Mouse (Mus musculus) midbrain, postnatal 0 days (tissue): Measurements from ENCODE around the gene Gm20388. TPM values are rescaled to one million over a fixed set of nuclear protein-coding genes. Genes with fewer than 3 reads are reported as not detected.

ENCODE experiments used
- ATAC-seq: fragments of 200-750 bp; cut with Nextera tagmentation; 2 replicates; pipeline ENCODE4 v1.8.0; 2017; ENCODE audit warnings: moderate number of reproducible peaks, mild to moderate bottlenecking, moderate TSS enrichment, moderate library complexity; ENCODE audit not compliant: low FRiP score
- DNase-seq: peaks from one replicate; pipeline ENCODE4 v3.0.0-alpha.2; 2015; ENCODE audit warnings: low spot score
- H3K27ac ChIP-seq: fragments of 300-500 bp; sonication (generic); 2 replicates; pipeline ENCODE4 v1.5.1; 2014; ENCODE audit warnings: low read depth, mild to moderate bottlenecking, low read length, mixed read lengths
- H3K27me3 ChIP-seq: fragments of 300-500 bp; sonication (generic); 2 replicates; pipeline ENCODE4 v1.6.1; 2014; ENCODE audit warnings: low read length, control low read depth, mixed read lengths; ENCODE audit not compliant: insufficient read depth
- H3K36me3 ChIP-seq: fragments of 300-500 bp; sonication (generic); 2 replicates; pipeline ENCODE4 v1.6.1; 2014; ENCODE audit warnings: low read length, control low read depth, mixed read lengths; ENCODE audit not compliant: insufficient read depth
- H3K4me1 ChIP-seq: fragments of 300-500 bp; sonication (generic); 2 replicates; pipeline ENCODE4 v1.6.1; 2014; ENCODE audit warnings: mild to moderate bottlenecking, control low read depth, antibody characterized with exemption, low read length, mixed read lengths; ENCODE audit not compliant: insufficient read depth
- H3K4me2 ChIP-seq: fragments of 300-500 bp; sonication (generic); 2 replicates; pipeline ENCODE4 v1.6.1; 2014; ENCODE audit warnings: low read depth, mild to moderate bottlenecking, low read length, mixed read lengths; ENCODE audit not compliant: poor library complexity, severe bottlenecking
- H3K4me3 ChIP-seq: fragments of 300-500 bp; sonication (generic); 2 replicates; pipeline ENCODE4 v1.5.1; 2014; ENCODE audit warnings: low read depth, mild to moderate bottlenecking, low read length, moderate library complexity
- H3K9ac ChIP-seq: fragments of 300-500 bp; sonication (generic); replicated peaks from 2 replicates; pipeline ENCODE4 v1.6.1; 2014; ENCODE audit warnings: mild to moderate bottlenecking, low read length, moderate library complexity, mixed read lengths; ENCODE audit not compliant: poor library complexity, severe bottlenecking
- H3K9me3 ChIP-seq: fragments of 300-500 bp; sonication (generic); 2 replicates; pipeline ENCODE4 v1.6.1; 2016; ENCODE audit warnings: low read length, control low read depth
- CTCF ChIP-seq: IDR thresholded peaks from 2 replicates; pipeline ENCODE4 v1.5.1; 2016; ENCODE audit warnings: antibody characterized with exemption, mild to moderate bottlenecking
- WGBS: fragments of 180-500 bp; shearing (Covaris S2); extraction: QIAGEN DNeasy Blood & Tissue Kit; methylation state at CpG from one replicate; pipeline ENCODE4 v1.1.7; 2014; 5-methylcytosine and 5-hydroxymethylcytosine counted together
- polyA plus RNA-seq: library from polyadenylated mRNA; unstranded; fragments of >200 nt; fragmentation: Nextera tagmentation; extraction: Ambion mirVana; gene quantifications from 2 replicates; pipeline ENCODE4 v1.2.1, GENCODE M21; 2015
- total RNA-seq: library from RNA; depleted of rRNA; stranded (reverse); fragments of >200 nt; gene quantifications from 2 replicates; pipeline ENCODE4 v1.2.3, GENCODE M21; 2014

Gene Gm20388
- total and polyA plus RNA-seq, 2 experiments from 2014 or later = 74.2 TPM; not detected in 1

DNA sequence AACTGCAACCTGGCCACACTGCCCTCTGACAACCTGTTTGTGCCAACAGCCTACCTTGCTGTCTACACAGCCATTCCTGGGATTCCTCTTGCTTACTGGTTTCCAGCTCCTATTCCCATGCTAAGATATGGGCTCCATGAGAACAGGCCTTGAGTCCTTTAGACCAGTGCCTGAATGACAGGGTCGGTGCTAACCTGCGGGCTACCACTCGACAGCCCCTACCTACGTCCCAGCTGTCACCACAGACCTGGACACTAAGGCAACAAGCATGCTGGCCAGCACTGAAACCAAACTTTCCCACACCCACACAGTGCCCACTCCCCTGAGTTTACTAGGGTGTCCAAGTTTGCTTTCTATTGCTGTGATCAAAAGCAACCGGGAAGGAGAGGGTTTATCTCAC lies 1917.1 kb downstream of the Gm20388 start:
- no peak overlapping the region for H3K4me3 ChIP-seq
- DNase-seq (no peak), ATAC-seq (no peak)
- WGBS = 96% methylated on average over 5 of the region's 5 CpGs
- peaks cover 13% of the 10 kb centered on the region; the same call in 1 of the 2 replicates for H3K4me1 ChIP-seq
- no peak overlapping the region for H3K9ac ChIP-seq
- no peaks in the 10 kb centered on the region for H3K27me3 ChIP-seq
- no peak for TF ChIP-seq CTCF
- H3K27ac ChIP-seq = no peak overlapping the region
- H3K36me3 ChIP-seq = no peaks in the 10 kb centered on the region
- peak overlapping the region; percentile 93; the same call in 1 of the 2 replicates for H3K4me2 ChIP-seq
- H3K9me3 ChIP-seq = no peaks in the 10 kb centered on the region

DNA sequence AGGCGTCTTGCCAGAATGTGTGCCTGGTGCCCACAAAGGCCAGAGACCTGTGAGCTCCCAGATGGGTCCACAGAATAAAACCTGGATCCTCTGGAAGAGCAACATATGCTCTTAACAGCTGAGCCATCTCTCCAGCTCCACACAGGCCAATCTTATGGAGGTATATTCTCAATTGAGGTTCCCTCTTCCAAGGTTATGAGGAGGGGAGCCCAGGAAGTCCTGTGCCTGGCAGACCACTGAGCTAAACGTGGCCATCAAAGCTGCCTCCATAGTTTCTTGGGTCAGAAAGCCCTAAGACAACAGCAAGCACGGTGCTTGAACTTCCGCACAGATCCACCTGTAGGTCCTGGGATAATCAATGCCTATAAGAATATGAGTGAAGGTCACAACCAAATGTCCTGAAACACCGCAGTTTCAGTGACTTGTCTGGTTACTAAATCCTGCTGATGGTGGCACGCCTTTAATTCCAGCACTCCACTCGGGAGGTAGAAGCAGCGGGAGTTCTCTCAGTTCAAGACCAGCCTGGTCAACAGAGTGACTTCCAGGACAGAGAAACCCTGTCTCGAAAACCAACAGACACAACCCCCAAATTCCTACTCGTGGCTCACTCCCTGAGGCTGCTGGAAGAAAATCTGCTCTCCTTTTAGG lies 1917.9 kb downstream of the Gm20388 start:
- H3K4me3 ChIP-seq = peak overlapping the region; percentile 69
- no peaks in the 10 kb centered on the region for H3K36me3 ChIP-seq
- peak overlapping the region; percentile 87 for H3K9ac ChIP-seq
- H3K4me1 ChIP-seq = peaks cover 13% of the 10 kb centered on the region; the same call in 1 of the 2 replicates
- no peaks in the 10 kb centered on the region for H3K27me3 ChIP-seq
- WGBS = 36% methylated on average over 10 of the region's 10 CpGs
- H3K4me2 ChIP-seq = peak overlapping the region; percentile 93
- TF ChIP-seq CTCF = no peak
- ATAC-seq (no peak), DNase-seq (no peak)
- no peaks in the 10 kb centered on the region for H3K9me3 ChIP-seq
- peak overlapping the region; percentile 85; the same call in 1 of the 2 replicates for H3K27ac ChIP-seq

GRCm38 (mm10) chr8:121829048-121829776 lies 1918.6 kb downstream of the Gm20388 start, which contains the start of gene Klhdc4:
Gene Klhdc4, minus strand, starts transcription at chr8:121829569.
- Histone ChIP-seq H3K4me2 (peak within 1 kb of the TSS; percentile 93), H3K9ac (peak within 1 kb of the TSS; percentile 87), H3K4me1 (peaks cover 13% of the 10 kb centered on the region; the same call in 1 of the 2 replicates), H3K9me3 (no peaks in the 10 kb centered on the region), H3K27me3 (no peaks in the 10 kb centered on the region), H3K27ac (peak within 1 kb of the TSS; percentile 85), H3K4me3 (peak within 1 kb of the TSS; percentile 69), H3K36me3 (no peaks in the 10 kb centered on the region)
- under 1% methylated on average over 64 of the region's 68 CpGs for WGBS
- DNase-seq (peak; percentile 94), ATAC-seq (peak; percentile 98)
- TF ChIP-seq CTCF = 0 out of 2 replicates have a peak, but pooled peaks have one; percentile 7

DNA sequence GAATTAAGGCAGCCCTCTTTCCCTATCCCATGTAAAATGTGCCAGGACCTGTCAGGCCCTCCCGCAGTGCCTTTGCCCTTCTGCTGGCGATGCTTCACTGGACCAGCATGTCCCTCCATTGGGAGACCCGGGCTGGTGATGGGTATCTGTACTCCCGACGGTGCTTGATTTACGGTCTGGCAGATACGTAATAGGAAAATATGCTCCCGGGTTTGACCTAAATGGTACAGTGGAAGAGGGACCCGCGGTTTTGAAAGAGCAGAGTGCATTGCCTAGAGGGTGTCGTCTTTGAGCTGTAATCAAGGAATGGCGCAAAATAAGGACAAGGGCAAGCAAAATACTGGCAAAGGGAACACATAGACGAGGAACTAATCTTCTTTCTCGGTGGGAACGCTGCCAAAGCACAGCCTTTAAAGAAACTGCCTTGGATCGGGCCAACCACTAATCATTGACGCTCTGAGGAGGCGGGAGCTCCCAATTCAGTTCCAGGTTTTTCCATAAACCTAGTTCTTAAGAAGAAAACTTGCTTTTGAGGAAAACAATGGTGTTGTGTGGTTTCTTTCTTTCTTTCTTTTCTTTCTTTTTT lies 1919.2 kb downstream of the Gm20388 start:
- Histone ChIP-seq H3K27me3 (no peaks in the 10 kb centered on the region), H3K36me3 (no peaks in the 10 kb centered on the region), H3K27ac (peak overlapping the region; percentile 85), H3K9ac (peak overlapping the region; percentile 87), H3K4me3 (peak overlapping the region; percentile 69), H3K4me2 (peak overlapping the region; percentile 93), H3K4me1 (peaks cover 13% of the 10 kb centered on the region; the same call in 1 of the 2 replicates), H3K9me3 (no peaks in the 10 kb centered on the region)
- ATAC-seq (peak; percentile 84), DNase-seq (peak; percentile 57)
- 13% methylated on average over 18 of the region's 18 CpGs for WGBS
- TF ChIP-seq CTCF = no peak

- DNase-seq = no peak
- TF ChIP-seq CTCF = no peak
- Histone ChIP-seq H3K4me3 (no peak overlapping the region), H3K4me2 (no peak overlapping the region), H3K9ac (no peak overlapping the region), H3K4me1 (peaks cover 13% of the 10 kb centered on the region; the same call in 1 of the 2 replicates), H3K9me3 (no peaks in the 10 kb centered on the region), H3K36me3 (no peaks in the 10 kb centered on the region), H3K27ac (no peak overlapping the region), H3K27me3 (no peaks in the 10 kb centered on the region)
- WGBS = 77% methylated on average over 2 of the region's 2 CpGs
- ATAC-seq = no peak
Observed at GRCm38 (mm10) chr8:121832061-121832460, 1921.4 kb downstream of the Gm20388 start.
